Mouse (Mus musculus) kidney, adult 9 months (tissue): ENCODE data around the gene Lrp3.
A peak's percentile ranks its signal among the peaks of the same experiment; 100 is the strongest.
"Not testable (repeated sequence)": the region's sequence is repeated elsewhere in the genome, so short reads cannot be mapped to it uniquely, and the experiment has no call there.

Experiments used
- DNase-seq: peaks from one replicate; pipeline ENCODE4 v3.0.0; 2022

Lrp3 gene

GRCm38 (mm10) chr7:35215225-35215624, at the start of gene Lrp3:
Lrp3 (minus strand) TSS chr7:35215498.
- DNase-seq, result peak; percentile 93

- DNase-seq, result peak; percentile 65
These were observed 49.4 kb upstream of the Lrp3 start for GRCm38 (mm10) chr7:35264746-35265145.

- no peak for DNase-seq
These were observed 48.5 kb upstream of the Lrp3 start for GRCm38 (mm10) chr7:35263595-35264489.

GRCm38 (mm10) chr7:35259384-35259783, 44.1 kb upstream of the Lrp3 start:
- no peak for DNase-seq

- DNase-seq, result no peak
These were observed 43.0 kb upstream of the Lrp3 start for GRCm38 (mm10) chr7:35258294-35258693.

- peak; percentile 64 for DNase-seq
These were observed 36.8 kb upstream of the Lrp3 start for GRCm38 (mm10) chr7:35252041-35252558.

- DNase-seq, result not testable (repeated sequence)
These were observed 22.6 kb upstream of the Lrp3 start for GRCm38 (mm10) chr7:35237935-35238334.

GRCm38 (mm10) chr7:35235308-35235707, 20.0 kb upstream of the Lrp3 start:
- peak; percentile 64 for DNase-seq

- peak; percentile 99 for DNase-seq
These were observed 19.3 kb upstream of the Lrp3 start for GRCm38 (mm10) chr7:35234361-35235245.

GRCm38 (mm10) chr7:35233861-35234260, 18.6 kb upstream of the Lrp3 start:
- DNase-seq, result no peak

GRCm38 (mm10) chr7:35232796-35233455, 17.6 kb upstream of the Lrp3 start:
- DNase-seq, result no peak

GRCm38 (mm10) chr7:35230333-35230732, 15.0 kb upstream of the Lrp3 start:
- DNase-seq, result no peak

- peak; percentile 58 for DNase-seq
These were observed 5.5 kb upstream of the Lrp3 start for GRCm38 (mm10) chr7:35220694-35221365.

- no peak for DNase-seq
These were observed 433 bp upstream of the Lrp3 start for GRCm38 (mm10) chr7:35215731-35216130.

GRCm38 (mm10) chr7:35214442-35215222, 666 bp downstream of the Lrp3 start:
- no peak for DNase-seq

GRCm38 (mm10) chr7:35211791-35212190, 3.5 kb downstream of the Lrp3 start:
- no peak for DNase-seq

- DNase-seq, result no peak
These were observed 15.5 kb downstream of the Lrp3 start for GRCm38 (mm10) chr7:35199755-35200154.

GRCm38 (mm10) chr7:35198981-35199754, 16.1 kb downstream of the Lrp3 start:
- no peak for DNase-seq

GRCm38 (mm10) chr7:35197022-35197421, 18.3 kb downstream of the Lrp3 start:
- no peak for DNase-seq

- DNase-seq, result no peak
These were observed 24.0 kb downstream of the Lrp3 start for GRCm38 (mm10) chr7:35191276-35191675.

- no peak for DNase-seq
These were observed 25.6 kb downstream of the Lrp3 start for GRCm38 (mm10) chr7:35189699-35190098.
